Mouse (Mus musculus): ENCODE data around the gene Olfr456. TPM values are rescaled to one million over a fixed set of nuclear protein-coding genes. Genes with fewer than 3 reads are reported as not detected.
"Not testable (repeated sequence)": the region's sequence is repeated elsewhere in the genome, so short reads cannot be mapped to it uniquely, and the experiment has no call there.

Olfr456 gene
- not detected in 2 replicates for polyA plus RNA-seq (2015; fragmentation: Nextera tagmentation; extraction: Ambion mirVana)

DNA sequence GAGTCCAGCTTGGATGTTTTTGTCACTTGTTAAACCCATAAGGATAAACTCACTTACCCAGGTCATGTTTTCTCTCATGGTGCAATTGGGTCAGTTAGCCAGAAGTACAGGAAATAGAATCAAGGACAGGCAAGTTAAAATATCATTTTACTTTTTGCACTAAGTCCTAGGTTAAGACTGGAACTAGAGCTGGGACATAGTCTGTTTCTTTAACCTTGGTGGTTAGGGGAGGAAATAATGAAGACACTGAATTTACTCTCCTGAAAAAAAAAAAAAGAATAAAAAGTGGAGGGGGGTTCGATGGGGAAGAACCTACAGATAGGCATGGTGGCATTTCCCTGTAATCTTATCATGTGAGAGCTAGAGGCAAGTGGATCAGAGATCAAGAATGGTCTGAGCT is at the start of gene Olfr456:
Gene Olfr456, minus strand, starts transcription at position 101 of the 400 bp plus-strand sequence.
- H3K27me3 ChIP-seq (ENCODE audit: control insufficient read depth, insufficient read depth, low read depth, low read length), result no peaks in the 10 kb centered on the region
- ATAC-seq, result no peak
- H3K27ac ChIP-seq (ENCODE audit: low read length), result no peak within 1 kb of the TSS
- H3K9me3 ChIP-seq (replicated peaks; ENCODE audit: control insufficient read depth, low read length, poor library complexity, severe bottlenecking), result no peaks in the 10 kb centered on the region
- H3K36me3 ChIP-seq (ENCODE audit: control insufficient read depth, insufficient read depth, low read length), result no peaks in the 10 kb centered on the region
- no peak within 1 kb of the TSS for H3K4me2 ChIP-seq (ENCODE audit: low read length)
- WGBS, result 83% methylated on average over 1 of the region's 1 CpGs
- H3K4me3 ChIP-seq (ENCODE audit: low read depth, low read length), result no peak within 1 kb of the TSS
- H3K9ac ChIP-seq (ENCODE audit: low read depth, low read length), result no peak within 1 kb of the TSS
- H3K4me1 ChIP-seq (ENCODE audit: control insufficient read depth, insufficient read depth, low read length), result no peaks in the 10 kb centered on the region

DNA sequence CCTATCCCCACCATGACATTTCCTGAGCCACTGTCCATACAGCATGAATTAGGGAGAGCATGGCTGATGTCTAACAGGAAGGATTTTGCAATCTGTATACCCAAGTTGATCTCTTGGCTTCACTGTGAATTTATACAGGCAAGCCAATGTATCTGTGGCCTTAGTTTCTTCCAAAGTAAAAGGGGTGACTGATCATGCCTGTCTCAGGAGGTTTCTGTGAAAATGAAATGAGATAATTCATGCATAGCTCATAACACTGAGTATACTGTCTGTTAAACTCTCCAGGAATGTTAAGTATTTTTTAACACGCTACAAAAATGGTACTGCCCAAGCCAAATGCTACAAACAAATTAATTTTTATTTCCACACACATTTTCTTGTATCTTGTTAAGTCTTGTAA is 26.4 kb upstream of the Olfr456 start:
- no peak for ATAC-seq
- H3K27ac ChIP-seq (ENCODE audit: low read length), result no peak overlapping the region
- H3K9ac ChIP-seq (ENCODE audit: low read depth, low read length), result no peak overlapping the region
- no peak overlapping the region for H3K4me3 ChIP-seq (ENCODE audit: low read depth, low read length)
- H3K4me1 ChIP-seq (ENCODE audit: control insufficient read depth, insufficient read depth, low read length), result no peaks in the 10 kb centered on the region
- no peaks in the 10 kb centered on the region for H3K27me3 ChIP-seq (ENCODE audit: control insufficient read depth, insufficient read depth, low read depth, low read length)
- H3K36me3 ChIP-seq (ENCODE audit: control insufficient read depth, insufficient read depth, low read length), result no peaks in the 10 kb centered on the region
- H3K4me2 ChIP-seq (ENCODE audit: low read length), result no peak overlapping the region
- 78% methylated on average over 1 of the region's 1 CpGs for WGBS
- H3K9me3 ChIP-seq (replicated peaks; ENCODE audit: control insufficient read depth, low read length, poor library complexity, severe bottlenecking), result no peaks in the 10 kb centered on the region

DNA sequence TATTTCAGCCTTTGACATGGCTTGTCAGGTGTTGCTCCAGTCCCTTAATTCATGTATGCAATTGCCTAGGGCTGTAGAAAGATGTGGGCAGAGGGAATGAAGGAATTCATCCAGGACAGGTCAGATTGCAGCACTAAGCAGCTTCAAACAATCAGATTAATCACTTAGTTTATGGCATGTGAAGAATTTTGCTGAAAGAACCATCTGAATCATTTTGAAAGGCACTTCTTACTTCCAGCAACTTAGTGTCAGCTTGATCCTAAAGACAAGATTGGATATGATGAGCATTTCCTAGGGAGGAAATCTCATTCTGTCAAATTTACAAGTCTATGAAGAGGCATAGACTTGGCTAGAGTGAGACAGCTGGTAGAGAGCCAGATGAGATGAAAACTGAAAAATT is 22.3 kb upstream of the Olfr456 start:
- Histone ChIP-seq H3K27ac (ENCODE audit: low read length) (no peak overlapping the region), H3K27me3 (ENCODE audit: control insufficient read depth, insufficient read depth, low read depth, low read length) (no peaks in the 10 kb centered on the region), H3K4me3 (ENCODE audit: low read depth, low read length) (no peak overlapping the region), H3K36me3 (ENCODE audit: control insufficient read depth, insufficient read depth, low read length) (no peaks in the 10 kb centered on the region), H3K4me1 (ENCODE audit: control insufficient read depth, insufficient read depth, low read length) (no peaks in the 10 kb centered on the region), H3K4me2 (ENCODE audit: low read length) (no peak overlapping the region), H3K9me3 (replicated peaks; ENCODE audit: control insufficient read depth, low read length, poor library complexity, severe bottlenecking) (no peaks in the 10 kb centered on the region), H3K9ac (ENCODE audit: low read depth, low read length) (no peak overlapping the region)
- no peak for ATAC-seq

DNA sequence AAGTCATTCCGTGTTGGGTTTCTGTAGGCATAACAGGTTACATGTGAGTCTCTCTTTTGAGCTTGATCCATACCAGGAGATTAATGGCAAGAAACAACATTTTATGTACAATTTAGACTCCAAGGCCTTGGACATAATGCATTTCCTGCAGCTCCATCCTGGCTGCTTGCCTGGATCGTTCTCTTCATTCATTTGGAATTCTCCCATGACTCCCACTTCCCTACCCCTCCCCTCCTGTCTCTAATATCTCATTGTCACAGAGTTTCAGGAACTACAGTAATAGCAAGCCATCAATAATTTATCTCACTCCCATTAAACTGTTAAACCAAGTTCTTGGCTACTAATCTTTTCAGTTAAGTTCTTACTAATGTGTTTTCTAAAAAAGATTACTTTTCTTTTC is 16.5 kb upstream of the Olfr456 start:
- no peak for ATAC-seq
- no peaks in the 10 kb centered on the region for H3K9me3 ChIP-seq (replicated peaks; ENCODE audit: control insufficient read depth, low read length, poor library complexity, severe bottlenecking)
- no peaks in the 10 kb centered on the region for H3K27me3 ChIP-seq (ENCODE audit: control insufficient read depth, insufficient read depth, low read depth, low read length)
- no peaks in the 10 kb centered on the region for H3K4me1 ChIP-seq (ENCODE audit: control insufficient read depth, insufficient read depth, low read length)
- no peak overlapping the region for H3K9ac ChIP-seq (ENCODE audit: low read depth, low read length)
- no peaks in the 10 kb centered on the region for H3K36me3 ChIP-seq (ENCODE audit: control insufficient read depth, insufficient read depth, low read length)
- no peak overlapping the region for H3K4me3 ChIP-seq (ENCODE audit: low read depth, low read length)
- WGBS, result 90% methylated on average over 2 of the region's 2 CpGs
- H3K4me2 ChIP-seq (ENCODE audit: low read length), result no peak overlapping the region
- H3K27ac ChIP-seq (ENCODE audit: low read length), result no peak overlapping the region

- Histone ChIP-seq H3K9ac (ENCODE audit: low read depth, low read length) (no peak overlapping the region), H3K27me3 (ENCODE audit: control insufficient read depth, insufficient read depth, low read depth, low read length) (no peaks in the 10 kb centered on the region), H3K4me1 (ENCODE audit: control insufficient read depth, insufficient read depth, low read length) (no peaks in the 10 kb centered on the region), H3K36me3 (ENCODE audit: control insufficient read depth, insufficient read depth, low read length) (no peaks in the 10 kb centered on the region), H3K27ac (ENCODE audit: low read length) (no peak overlapping the region), H3K4me2 (ENCODE audit: low read length) (no peak overlapping the region), H3K4me3 (ENCODE audit: low read depth, low read length) (no peak overlapping the region), H3K9me3 (replicated peaks; ENCODE audit: control insufficient read depth, low read length, poor library complexity, severe bottlenecking) (no peaks in the 10 kb centered on the region)
- 78% methylated on average over 1 of the region's 1 CpGs for WGBS
- ATAC-seq, result no peak
Measured at GRCm38 (mm10) chr6:42489731-42490130, 2.7 kb upstream of the Olfr456 start.

DNA sequence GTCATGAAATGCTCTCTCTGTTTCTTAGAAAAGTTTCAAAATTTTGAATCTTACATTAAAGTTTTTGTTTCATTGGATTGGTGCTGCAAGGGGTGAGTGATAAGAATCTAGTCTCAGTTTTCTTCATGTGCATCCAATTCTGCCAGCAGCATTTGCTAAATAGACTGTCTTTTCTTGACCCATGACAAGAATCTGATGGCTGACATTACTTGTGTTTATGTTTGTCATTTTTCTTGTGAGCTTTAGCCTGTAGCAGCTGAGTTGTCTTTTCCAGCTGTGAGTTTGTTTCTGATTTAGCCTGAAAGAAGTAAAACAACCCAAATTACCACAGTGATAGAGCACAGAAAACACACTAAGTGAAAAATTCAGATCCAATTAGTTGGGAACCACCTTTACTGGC is 2.4 kb downstream of the Olfr456 start:
- no peak overlapping the region for H3K4me2 ChIP-seq (ENCODE audit: low read length)
- no peak overlapping the region for H3K4me3 ChIP-seq (ENCODE audit: low read depth, low read length)
- ATAC-seq, result no peak
- H3K27me3 ChIP-seq (ENCODE audit: control insufficient read depth, insufficient read depth, low read depth, low read length), result no peaks in the 10 kb centered on the region
- no peak overlapping the region for H3K27ac ChIP-seq (ENCODE audit: low read length)
- no peaks in the 10 kb centered on the region for H3K36me3 ChIP-seq (ENCODE audit: control insufficient read depth, insufficient read depth, low read length)
- no peaks in the 10 kb centered on the region for H3K4me1 ChIP-seq (ENCODE audit: control insufficient read depth, insufficient read depth, low read length)
- no peaks in the 10 kb centered on the region for H3K9me3 ChIP-seq (replicated peaks; ENCODE audit: control insufficient read depth, low read length, poor library complexity, severe bottlenecking)
- H3K9ac ChIP-seq (ENCODE audit: low read depth, low read length), result no peak overlapping the region

GRCm38 (mm10) chr6:42476235-42476634 is 10.8 kb downstream of the Olfr456 start, which contains the start of gene Olfr457:
Olfr457 (minus strand) TSS chr6:42476335.
- WGBS, result 73% methylated on average over 1 of the region's 1 CpGs
- H3K9me3 ChIP-seq (replicated peaks; ENCODE audit: control insufficient read depth, low read length, poor library complexity, severe bottlenecking), result no peaks in the 10 kb centered on the region
- H3K4me3 ChIP-seq (ENCODE audit: low read depth, low read length), result no peak within 1 kb of the TSS
- no peaks in the 10 kb centered on the region for H3K4me1 ChIP-seq (ENCODE audit: control insufficient read depth, insufficient read depth, low read length)
- no peaks in the 10 kb centered on the region for H3K36me3 ChIP-seq (ENCODE audit: control insufficient read depth, insufficient read depth, low read length)
- no peak for ATAC-seq
- H3K4me2 ChIP-seq (ENCODE audit: low read length), result no peak within 1 kb of the TSS
- no peaks in the 10 kb centered on the region for H3K27me3 ChIP-seq (ENCODE audit: control insufficient read depth, insufficient read depth, low read depth, low read length)
- no peak within 1 kb of the TSS for H3K9ac ChIP-seq (ENCODE audit: low read depth, low read length)
- H3K27ac ChIP-seq (ENCODE audit: low read length), result no peak within 1 kb of the TSS

GRCm38 (mm10) chr6:42471298-42471697 is 15.7 kb downstream of the Olfr456 start:
- 95% methylated on average over 4 of the region's 4 CpGs for WGBS
- not testable (repeated sequence) for ATAC-seq; H3K4me1 ChIP-seq (ENCODE audit: control insufficient read depth, insufficient read depth, low read length); H3K36me3 ChIP-seq (ENCODE audit: control insufficient read depth, insufficient read depth, low read length); H3K4me3 ChIP-seq (ENCODE audit: low read depth, low read length); H3K9ac ChIP-seq (ENCODE audit: low read depth, low read length); H3K27me3 ChIP-seq (ENCODE audit: control insufficient read depth, insufficient read depth, low read depth, low read length); H3K4me2 ChIP-seq (ENCODE audit: low read length); H3K27ac ChIP-seq (ENCODE audit: low read length); H3K9me3 ChIP-seq (replicated peaks; ENCODE audit: control insufficient read depth, low read length, poor library complexity, severe bottlenecking)

DNA sequence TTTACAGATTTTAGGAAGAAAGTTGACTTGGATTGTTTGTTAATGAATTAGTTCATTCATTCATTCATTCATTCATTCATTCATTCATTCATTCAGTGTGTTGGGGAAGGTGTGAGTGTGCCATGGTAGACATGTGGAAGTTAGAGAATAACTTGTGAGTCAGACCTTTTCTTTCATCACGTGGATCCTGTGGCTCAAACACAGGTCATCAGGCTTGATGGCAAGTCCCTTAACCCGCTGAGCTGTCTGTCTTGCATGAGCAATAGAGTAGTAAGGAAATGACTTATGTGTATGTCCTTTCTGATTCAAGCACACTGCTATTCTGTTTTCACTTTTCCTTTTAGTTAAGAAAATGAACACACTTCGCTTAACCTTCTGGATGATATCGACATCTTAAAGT is 16.5 kb downstream of the Olfr456 start:
- no peaks in the 10 kb centered on the region for H3K36me3 ChIP-seq (ENCODE audit: control insufficient read depth, insufficient read depth, low read length)
- H3K9me3 ChIP-seq (replicated peaks; ENCODE audit: control insufficient read depth, low read length, poor library complexity, severe bottlenecking), result no peaks in the 10 kb centered on the region
- H3K27ac ChIP-seq (ENCODE audit: low read length), result no peak overlapping the region
- no peak for ATAC-seq
- H3K9ac ChIP-seq (ENCODE audit: low read depth, low read length), result no peak overlapping the region
- H3K4me2 ChIP-seq (ENCODE audit: low read length), result no peak overlapping the region
- H3K27me3 ChIP-seq (ENCODE audit: control insufficient read depth, insufficient read depth, low read depth, low read length), result no peaks in the 10 kb centered on the region
- 93% methylated on average over 4 of the region's 4 CpGs for WGBS
- H3K4me1 ChIP-seq (ENCODE audit: control insufficient read depth, insufficient read depth, low read length), result no peaks in the 10 kb centered on the region
- H3K4me3 ChIP-seq (ENCODE audit: low read depth, low read length), result no peak overlapping the region

GRCm38 (mm10) chr6:42465096-42465495 is 21.9 kb downstream of the Olfr456 start, which contains the start of gene Olfr458:
Olfr458 (minus strand) TSS chr6:42465196.
- Histone ChIP-seq H3K36me3 (ENCODE audit: control insufficient read depth, insufficient read depth, low read length) (no peaks in the 10 kb centered on the region), H3K4me1 (ENCODE audit: control insufficient read depth, insufficient read depth, low read length) (no peaks in the 10 kb centered on the region), H3K27me3 (ENCODE audit: control insufficient read depth, insufficient read depth, low read depth, low read length) (no peaks in the 10 kb centered on the region), H3K4me2 (ENCODE audit: low read length) (no peak within 1 kb of the TSS), H3K9me3 (replicated peaks; ENCODE audit: control insufficient read depth, low read length, poor library complexity, severe bottlenecking) (no peaks in the 10 kb centered on the region), H3K27ac (ENCODE audit: low read length) (no peak within 1 kb of the TSS), H3K4me3 (ENCODE audit: low read depth, low read length) (no peak within 1 kb of the TSS), H3K9ac (ENCODE audit: low read depth, low read length) (no peak within 1 kb of the TSS)
- 68% methylated on average over 1 of the region's 1 CpGs for WGBS
- no peak for ATAC-seq

All from midbrain, embryonic 16.5 days (tissue).